Mouse (Mus musculus): ENCODE data around the gene Tmed10. TPM values are rescaled to one million over a fixed set of nuclear protein-coding genes. Genes with fewer than 3 reads are reported as not detected.

The Tmed10 gene
- polyA plus RNA-seq, 1 experiment from 2014 or later: 264 TPM

DNA sequence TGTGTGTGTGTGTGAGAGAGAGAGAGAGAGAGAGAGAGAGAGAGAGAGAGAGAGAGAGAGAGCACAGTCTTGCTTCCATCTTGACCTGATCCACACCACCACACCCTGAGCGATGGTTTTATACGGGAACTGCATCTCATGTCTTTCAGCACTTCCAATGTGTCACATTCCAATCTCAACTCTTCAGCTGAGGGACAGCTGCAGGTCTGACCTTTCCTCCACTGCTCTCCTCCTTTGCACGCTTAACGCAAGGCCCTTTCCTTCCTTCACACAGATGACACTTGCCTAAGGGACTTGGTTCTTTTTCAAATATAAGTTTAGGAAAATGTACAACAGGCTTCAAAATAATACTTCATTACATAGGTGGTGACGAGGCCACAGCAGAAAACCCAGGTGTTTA, 18.9 kb upstream of the Tmed10 start:
- ATAC-seq (ENCODE audit: insufficient number of reproducible peaks, insufficient read depth, low FRiP score, low TSS enrichment, low read depth): no peak
- no peak overlapping the region for H3K9ac ChIP-seq (replicated peaks)
- no peaks in the 10 kb centered on the region for H3K36me3 ChIP-seq
- no peak overlapping the region for H3K4me3 ChIP-seq (replicated peaks)
- H3K4me2 ChIP-seq: no peak overlapping the region
- H3K27ac ChIP-seq: no peak overlapping the region
- no peaks in the 10 kb centered on the region for H3K4me1 ChIP-seq (replicated peaks)
- H3K27me3 ChIP-seq: no peaks in the 10 kb centered on the region
- WGBS: 85% methylated on average over 5 of the region's 5 CpGs
- H3K9me3 ChIP-seq: no peaks in the 10 kb centered on the region

DNA sequence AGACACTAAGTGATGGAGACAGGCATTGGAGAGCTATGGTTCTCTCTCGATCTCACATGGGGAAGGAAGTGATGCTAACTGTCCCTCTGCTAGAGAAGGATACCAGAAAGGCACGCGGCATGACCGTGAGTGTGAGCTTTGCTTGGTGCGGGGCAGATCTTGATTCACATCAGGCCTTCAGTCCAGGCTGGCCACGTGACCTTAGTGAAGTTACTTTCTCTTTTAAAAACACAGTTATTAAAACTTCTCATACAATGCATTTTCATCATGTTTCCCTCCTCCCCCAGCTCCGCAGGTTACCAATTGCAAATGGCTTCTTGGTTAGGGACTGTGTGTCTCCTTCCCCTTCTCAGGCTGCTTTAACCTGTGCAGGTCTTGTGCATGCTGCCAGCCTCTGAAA, 16.5 kb upstream of the Tmed10 start:
- H3K4me3 ChIP-seq (replicated peaks): no peak overlapping the region
- H3K27ac ChIP-seq: no peak overlapping the region
- H3K4me1 ChIP-seq (replicated peaks): no peaks in the 10 kb centered on the region
- H3K9me3 ChIP-seq: no peaks in the 10 kb centered on the region
- H3K36me3 ChIP-seq: no peaks in the 10 kb centered on the region
- no peaks in the 10 kb centered on the region for H3K27me3 ChIP-seq
- no peak overlapping the region for H3K9ac ChIP-seq (replicated peaks)
- H3K4me2 ChIP-seq: no peak overlapping the region
- WGBS: 83% methylated on average over 7 of the region's 7 CpGs
- no peak for ATAC-seq (ENCODE audit: insufficient number of reproducible peaks, insufficient read depth, low FRiP score, low TSS enrichment, low read depth)

- Histone ChIP-seq H3K27me3 (no peaks in the 10 kb centered on the region), H3K9me3 (no peaks in the 10 kb centered on the region), H3K27ac (no peak overlapping the region), H3K36me3 (no peaks in the 10 kb centered on the region), H3K4me1 (replicated peaks) (no peaks in the 10 kb centered on the region), H3K9ac (replicated peaks) (no peak overlapping the region), H3K4me3 (replicated peaks) (no peak overlapping the region), H3K4me2 (no peak overlapping the region)
- no peak for ATAC-seq (ENCODE audit: insufficient number of reproducible peaks, insufficient read depth, low FRiP score, low TSS enrichment, low read depth)
- WGBS: 71% methylated on average over 15 of the region's 15 CpGs
These were observed 14.8 kb upstream of the Tmed10 start for GRCm38 (mm10) chr12:85389204-85390185.

- no peak for ATAC-seq (ENCODE audit: insufficient number of reproducible peaks, insufficient read depth, low FRiP score, low TSS enrichment, low read depth)
- Histone ChIP-seq H3K36me3 (no peaks in the 10 kb centered on the region), H3K9me3 (no peaks in the 10 kb centered on the region), H3K4me2 (no peak overlapping the region), H3K9ac (replicated peaks) (no peak overlapping the region), H3K4me3 (replicated peaks) (no peak overlapping the region), H3K27ac (no peak overlapping the region), H3K4me1 (replicated peaks) (no peaks in the 10 kb centered on the region), H3K27me3 (no peaks in the 10 kb centered on the region)
- WGBS: 42% methylated on average over 5 of the region's 5 CpGs
These were observed 11.3 kb upstream of the Tmed10 start for GRCm38 (mm10) chr12:85385995-85386375.

DNA sequence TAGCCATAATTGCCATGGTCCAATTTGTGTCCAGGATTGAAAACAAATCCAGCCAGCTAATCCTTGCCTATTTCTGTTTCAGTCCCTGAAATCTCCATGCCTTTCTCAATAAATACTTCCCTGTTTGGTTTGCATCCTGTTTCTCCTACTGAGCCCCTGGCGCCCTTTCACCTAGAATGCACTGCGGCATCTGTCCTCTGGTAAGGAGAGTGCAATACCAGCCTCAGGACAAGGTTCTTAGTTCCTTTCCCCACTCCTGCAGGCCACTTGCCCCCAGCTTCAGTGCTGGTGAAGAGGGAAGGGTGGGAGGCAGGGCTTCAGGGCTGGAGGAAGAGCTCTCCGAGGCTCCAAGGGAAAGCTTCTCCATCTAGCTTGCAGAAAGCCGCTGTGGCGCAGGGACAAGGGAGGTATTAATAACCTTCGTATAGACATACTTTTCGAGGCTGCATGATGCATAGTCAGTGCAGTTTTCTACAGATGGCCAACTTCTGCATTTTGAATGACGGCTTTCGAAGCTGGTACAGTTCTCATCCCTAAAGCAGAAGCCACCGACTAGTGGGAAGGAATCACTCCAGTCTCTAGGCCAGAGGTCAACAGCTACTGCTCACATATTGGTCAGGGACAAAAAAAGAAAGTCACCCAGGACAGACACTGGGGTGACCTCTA, 10.8 kb upstream of the Tmed10 start:
- no peaks in the 10 kb centered on the region for H3K4me1 ChIP-seq (replicated peaks)
- H3K27me3 ChIP-seq: no peaks in the 10 kb centered on the region
- no peaks in the 10 kb centered on the region for H3K9me3 ChIP-seq
- no peak for ATAC-seq (ENCODE audit: insufficient number of reproducible peaks, insufficient read depth, low FRiP score, low TSS enrichment, low read depth)
- no peak overlapping the region for H3K4me2 ChIP-seq
- no peak overlapping the region for H3K4me3 ChIP-seq (replicated peaks)
- no peaks in the 10 kb centered on the region for H3K36me3 ChIP-seq
- 80% methylated on average over 10 of the region's 10 CpGs for whole genome bisulfite sequencing
- H3K9ac ChIP-seq (replicated peaks): no peak overlapping the region
- no peak overlapping the region for H3K27ac ChIP-seq

DNA sequence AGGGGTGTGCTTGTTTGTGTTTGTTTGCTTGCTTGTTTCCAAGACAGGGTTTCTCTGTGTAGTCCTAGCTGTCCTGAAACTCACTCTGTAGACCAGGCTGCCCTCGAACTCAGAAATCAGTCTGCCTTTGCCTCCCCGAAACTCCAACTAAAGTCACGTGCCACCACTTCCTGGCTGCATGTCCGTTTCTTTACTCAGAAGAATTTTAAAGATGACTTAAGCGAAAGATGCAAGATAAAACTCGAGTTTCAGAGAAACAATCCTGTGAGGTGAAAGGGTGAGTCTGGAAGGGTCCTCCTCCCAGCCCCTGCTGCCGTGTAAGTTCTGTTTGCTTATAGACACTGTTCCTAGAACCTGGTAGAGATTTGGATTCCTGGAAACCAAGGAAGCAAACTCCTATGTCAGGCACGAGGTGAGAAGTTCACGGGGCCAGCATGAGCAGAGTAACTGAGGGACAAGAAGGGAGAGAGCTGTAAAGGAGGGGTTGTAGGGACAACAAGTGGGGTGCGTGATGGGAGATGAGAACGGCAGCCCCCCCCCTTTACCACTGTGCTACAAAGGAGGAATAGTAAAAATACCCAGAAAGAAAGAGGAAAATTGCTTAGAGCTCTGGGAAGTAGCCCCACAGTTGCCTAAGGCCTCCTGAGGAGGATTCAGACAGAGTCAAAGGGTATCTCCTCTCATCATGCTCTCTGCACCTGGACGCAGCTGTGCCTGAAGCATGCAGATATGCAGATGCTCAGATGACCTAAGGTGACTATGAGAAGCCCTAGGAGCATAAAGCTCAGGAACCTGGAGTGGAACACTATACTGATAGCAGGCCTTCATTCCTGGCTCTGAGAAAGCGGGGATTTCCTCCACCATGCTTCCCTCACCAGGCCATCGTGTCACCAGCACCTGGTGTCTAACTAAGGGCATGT, 8.4 kb upstream of the Tmed10 start:
- H3K27ac ChIP-seq: no peak overlapping the region
- no peak overlapping the region for H3K4me3 ChIP-seq (replicated peaks)
- H3K9ac ChIP-seq (replicated peaks): no peak overlapping the region
- H3K4me1 ChIP-seq (replicated peaks): no peaks in the 10 kb centered on the region
- H3K27me3 ChIP-seq: no peaks in the 10 kb centered on the region
- H3K36me3 ChIP-seq: no peaks in the 10 kb centered on the region
- 80% methylated on average over 14 of the region's 14 CpGs for WGBS
- H3K4me2 ChIP-seq: no peak overlapping the region
- no peak for ATAC-seq (ENCODE audit: insufficient number of reproducible peaks, insufficient read depth, low FRiP score, low TSS enrichment, low read depth)
- H3K9me3 ChIP-seq: no peaks in the 10 kb centered on the region

DNA sequence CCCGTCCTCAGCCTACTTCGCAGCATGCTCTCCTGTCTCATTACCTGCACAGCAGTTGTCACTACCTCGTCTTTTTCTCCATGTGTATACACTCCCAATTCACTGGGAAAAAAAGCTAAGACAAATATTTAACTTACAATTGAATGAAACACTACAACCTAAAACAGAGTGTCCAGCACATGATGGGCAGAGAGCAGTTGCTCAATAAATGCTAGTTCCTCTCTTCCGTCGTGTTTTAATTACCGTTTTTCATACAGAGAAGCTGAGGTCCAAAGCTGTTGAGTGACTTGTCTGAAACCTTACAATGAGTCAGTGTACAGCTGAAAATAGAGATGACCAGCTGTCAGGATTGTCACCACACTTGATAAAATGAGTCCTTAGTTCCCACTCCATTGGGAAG, 6.9 kb upstream of the Tmed10 start:
- no peaks in the 10 kb centered on the region for H3K9me3 ChIP-seq
- H3K4me1 ChIP-seq (replicated peaks): no peaks in the 10 kb centered on the region
- no peak for ATAC-seq (ENCODE audit: insufficient number of reproducible peaks, insufficient read depth, low FRiP score, low TSS enrichment, low read depth)
- no peak overlapping the region for H3K4me3 ChIP-seq (replicated peaks)
- no peak overlapping the region for H3K9ac ChIP-seq (replicated peaks)
- WGBS: 91% methylated on average over 6 of the region's 6 CpGs
- H3K27me3 ChIP-seq: no peaks in the 10 kb centered on the region
- H3K4me2 ChIP-seq: no peak overlapping the region
- H3K27ac ChIP-seq: no peak overlapping the region
- H3K36me3 ChIP-seq: no peaks in the 10 kb centered on the region

DNA sequence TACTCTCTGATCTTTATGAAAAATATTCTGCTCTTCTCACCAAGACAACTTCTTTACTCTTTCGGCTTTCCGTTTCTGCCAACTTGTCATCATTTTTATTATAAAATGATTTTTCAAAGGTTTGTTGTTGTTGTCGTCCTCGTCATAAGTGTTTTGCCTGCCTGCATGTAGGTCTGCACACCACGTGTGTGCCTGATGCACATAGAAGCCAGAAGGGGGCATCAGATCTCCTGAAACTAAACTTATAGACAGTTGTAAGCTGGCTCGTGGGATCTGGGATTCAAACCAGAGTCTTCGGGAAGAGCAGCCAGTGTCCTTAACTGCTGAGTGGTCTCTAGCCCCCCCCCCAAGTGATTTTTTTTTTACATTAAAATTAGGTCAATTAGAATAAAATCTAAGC, 6.3 kb upstream of the Tmed10 start:
- no peak overlapping the region for H3K9ac ChIP-seq (replicated peaks)
- H3K27ac ChIP-seq: no peak overlapping the region
- WGBS: 75% methylated on average over 7 of the region's 7 CpGs
- H3K4me2 ChIP-seq: no peak overlapping the region
- no peaks in the 10 kb centered on the region for H3K4me1 ChIP-seq (replicated peaks)
- H3K27me3 ChIP-seq: no peaks in the 10 kb centered on the region
- no peaks in the 10 kb centered on the region for H3K9me3 ChIP-seq
- ATAC-seq (ENCODE audit: insufficient number of reproducible peaks, insufficient read depth, low FRiP score, low TSS enrichment, low read depth): no peak
- H3K4me3 ChIP-seq (replicated peaks): no peak overlapping the region
- H3K36me3 ChIP-seq: no peaks in the 10 kb centered on the region

DNA sequence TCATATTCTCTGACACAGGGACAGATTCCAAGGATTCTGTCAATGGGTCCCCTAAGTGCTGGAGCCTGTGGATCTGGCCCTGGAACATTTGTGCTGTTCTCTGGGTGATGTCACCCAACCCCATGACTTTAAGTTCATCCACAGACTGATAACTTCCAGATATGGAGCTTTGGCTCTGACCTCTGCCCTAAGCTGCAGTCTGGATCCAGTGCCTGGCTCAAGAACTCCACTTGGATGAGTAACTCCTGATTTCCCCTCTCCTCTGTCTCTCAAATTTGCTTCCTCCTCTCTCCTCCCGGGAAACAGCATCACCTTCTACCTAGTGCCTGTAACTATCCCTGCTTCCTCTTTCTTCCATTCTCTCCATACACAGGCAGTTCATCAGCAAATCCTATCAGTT, 5.7 kb upstream of the Tmed10 start:
- no peaks in the 10 kb centered on the region for H3K36me3 ChIP-seq
- WGBS: 79% methylated on average over 1 of the region's 1 CpGs
- no peaks in the 10 kb centered on the region for H3K27me3 ChIP-seq
- no peaks in the 10 kb centered on the region for H3K4me1 ChIP-seq (replicated peaks)
- H3K9me3 ChIP-seq: no peaks in the 10 kb centered on the region
- H3K9ac ChIP-seq (replicated peaks): no peak overlapping the region
- H3K27ac ChIP-seq: no peak overlapping the region
- H3K4me3 ChIP-seq (replicated peaks): no peak overlapping the region
- ATAC-seq (ENCODE audit: insufficient number of reproducible peaks, insufficient read depth, low FRiP score, low TSS enrichment, low read depth): no peak
- no peak overlapping the region for H3K4me2 ChIP-seq

DNA sequence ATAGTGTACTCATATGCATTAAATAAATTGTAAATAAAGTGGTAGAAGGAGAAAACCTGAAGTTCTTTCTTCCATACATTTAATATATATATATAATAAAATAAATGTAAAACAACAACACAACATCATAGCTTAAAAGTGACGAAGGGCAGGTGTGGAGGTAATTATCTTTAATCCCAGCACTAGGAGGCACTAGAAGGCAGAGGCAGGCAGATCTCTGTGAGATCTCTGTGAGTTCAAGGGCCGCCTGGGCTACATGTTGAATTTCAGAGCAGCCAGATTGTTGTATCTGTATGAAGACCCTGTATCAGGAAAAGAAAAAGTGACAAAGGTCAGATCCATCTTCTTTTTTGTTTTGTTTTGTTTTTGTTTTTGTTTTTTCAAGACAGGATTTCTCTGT, 3.6 kb upstream of the Tmed10 start:
- H3K9ac ChIP-seq (replicated peaks): no peak overlapping the region
- H3K27ac ChIP-seq: no peak overlapping the region
- H3K36me3 ChIP-seq: no peaks in the 10 kb centered on the region
- no peak for ATAC-seq (ENCODE audit: insufficient number of reproducible peaks, insufficient read depth, low FRiP score, low TSS enrichment, low read depth)
- H3K4me1 ChIP-seq (replicated peaks): peaks cover 4% of the 10 kb centered on the region; the same call in 1 of the 2 replicates
- 90% methylated on average over 2 of the region's 2 CpGs for WGBS
- no peak overlapping the region for H3K4me3 ChIP-seq (replicated peaks)
- H3K27me3 ChIP-seq: no peaks in the 10 kb centered on the region
- no peak overlapping the region for H3K4me2 ChIP-seq
- H3K9me3 ChIP-seq: no peaks in the 10 kb centered on the region
